Mouse (Mus musculus): Measurements from ENCODE around the gene Ascc2. TPM values are rescaled to one million over a fixed set of nuclear protein-coding genes. Genes with fewer than 3 reads are reported as not detected.

Ascc2 gene
- total RNA-seq, 2 experiments from 2014 or later: 17.0 to 18.3 TPM

DNA sequence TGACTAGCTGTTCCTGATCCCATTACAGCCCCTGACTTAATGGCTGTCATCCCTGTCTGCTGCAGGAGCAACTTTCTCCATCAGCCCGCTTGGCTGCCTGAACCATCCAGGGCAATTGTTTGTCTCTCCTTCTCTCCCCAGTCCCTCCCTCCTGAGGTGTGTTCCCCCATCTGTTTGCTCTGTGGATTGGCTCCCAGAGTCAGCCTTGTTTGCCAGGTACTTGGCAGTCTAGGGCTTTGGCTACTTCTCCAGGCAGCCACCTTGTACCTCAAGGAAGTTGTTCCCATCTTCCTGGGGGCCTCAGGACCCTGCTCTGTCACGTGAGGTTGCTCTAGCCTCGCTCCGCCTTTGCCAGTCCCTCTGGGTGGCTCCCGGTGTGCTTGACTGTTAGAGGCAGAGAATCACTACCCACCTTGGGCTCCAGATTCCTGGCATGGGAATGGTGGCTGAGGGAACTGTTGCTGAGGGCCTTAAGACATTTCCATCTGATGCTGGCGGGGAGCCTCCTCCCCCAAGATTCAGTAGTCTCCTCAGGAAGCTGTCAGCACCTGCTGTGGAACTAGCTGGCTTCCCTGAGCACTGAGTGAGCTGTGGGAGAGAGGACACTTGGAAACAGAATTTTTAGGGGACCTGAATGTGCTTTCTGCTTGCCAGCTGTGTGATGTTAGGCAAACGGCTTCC is 83.5 kb downstream of the Ascc2 start:
- no peak for DNase-seq

DNA sequence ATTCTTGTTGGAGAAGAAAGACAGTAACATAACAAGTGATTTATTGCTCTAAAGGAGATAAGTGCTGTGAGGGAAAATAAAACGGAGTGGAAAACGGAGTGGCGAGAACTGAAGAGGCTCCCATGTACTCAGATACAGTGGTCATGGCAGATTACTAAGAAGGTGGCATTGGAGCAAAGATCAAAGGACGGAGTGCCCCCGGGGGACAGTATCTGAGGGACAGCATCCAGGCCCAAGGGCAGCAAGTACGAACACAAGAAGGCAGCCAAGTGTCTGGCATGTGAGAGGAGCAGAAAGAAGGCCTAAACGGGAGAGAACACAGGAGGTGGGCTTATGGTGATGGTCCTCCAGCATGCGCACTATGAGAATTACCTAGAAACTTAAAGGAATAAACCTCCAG is 84.2 kb downstream of the Ascc2 start:
- no peak for DNase-seq

DNA sequence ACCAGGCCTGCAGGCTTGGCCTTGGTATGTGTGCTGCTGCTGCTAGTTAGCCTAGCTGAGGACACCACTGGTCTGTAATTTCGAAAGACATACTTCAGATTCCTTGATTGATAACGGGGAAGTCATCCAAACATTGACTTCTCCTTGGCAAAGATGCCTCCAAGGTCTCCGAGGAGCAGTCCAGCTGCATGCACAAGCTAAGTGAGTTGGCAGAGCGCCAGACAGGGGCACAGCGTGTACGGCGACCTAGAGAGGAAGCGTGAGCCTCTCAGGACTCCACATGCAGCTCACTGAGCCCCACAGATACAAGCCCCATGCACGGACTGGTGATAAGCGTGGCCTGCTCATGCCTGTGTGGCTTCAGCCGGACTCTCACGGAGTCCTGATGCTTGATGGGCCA is 92.1 kb downstream of the Ascc2 start:
- peak; percentile 53 for DNase-seq

DNA sequence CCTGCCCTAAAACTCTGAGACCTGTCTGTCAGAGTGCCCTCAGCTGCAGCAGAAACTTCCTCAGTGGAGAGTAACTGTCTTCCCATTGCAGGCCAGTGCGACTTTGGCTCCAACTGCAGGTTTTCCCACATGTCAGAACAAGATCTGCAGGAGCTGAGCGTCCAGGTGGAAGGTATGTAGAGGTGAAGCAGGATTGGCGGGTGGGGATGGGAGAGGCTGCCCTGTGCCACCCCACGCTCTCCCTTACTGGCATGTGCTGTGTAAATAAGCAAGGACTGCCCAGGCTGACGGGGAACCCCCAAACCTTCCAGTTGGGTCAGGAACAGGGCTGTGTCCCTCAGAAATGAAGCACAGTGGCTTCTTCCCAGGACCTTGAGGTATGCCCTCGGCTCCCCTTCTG is 92.5 kb downstream of the Ascc2 start:
- no peak for DNase-seq

DNA sequence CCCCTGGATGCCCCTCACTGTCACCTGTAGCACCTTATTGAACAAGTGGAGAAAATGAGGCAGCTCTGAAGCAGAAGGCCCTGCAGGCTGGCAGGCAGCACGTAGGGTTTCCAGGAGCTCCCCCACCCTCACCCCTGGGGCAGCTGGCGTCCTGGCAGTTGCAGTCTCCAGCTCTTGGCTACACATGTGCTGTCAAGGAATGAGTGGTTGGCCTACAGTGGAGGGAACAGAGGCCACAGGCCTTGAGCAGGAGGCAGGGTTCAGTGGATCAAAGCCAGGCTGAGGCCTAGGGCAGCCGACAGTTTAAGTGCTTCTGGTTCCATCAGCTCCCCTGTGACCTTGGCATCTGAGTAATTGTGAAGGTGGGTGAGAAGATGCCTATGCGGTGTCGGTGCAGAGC is 93.4 kb downstream of the Ascc2 start:
- DNase-seq: no peak

DNA sequence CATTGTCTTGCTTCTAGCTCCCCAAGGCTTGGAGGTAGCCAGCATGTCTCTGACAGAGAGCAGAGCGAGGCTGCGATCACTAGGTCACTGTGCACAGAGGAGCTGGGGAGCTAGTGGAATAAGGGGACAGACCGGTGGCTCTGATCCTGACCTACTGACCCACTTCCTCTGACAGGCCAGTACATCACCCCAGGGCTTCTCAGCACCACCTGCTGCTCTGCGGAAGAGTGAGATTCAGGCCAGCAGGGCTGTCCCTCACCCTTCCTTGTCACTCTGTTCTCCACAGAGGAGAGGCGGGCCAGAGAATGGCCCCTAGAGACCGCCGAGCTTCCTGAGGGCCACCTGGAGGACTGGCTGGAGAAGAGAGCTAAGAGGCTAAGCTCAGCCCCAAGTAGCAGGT is 94.2 kb downstream of the Ascc2 start:
- no peak for DNase-seq

DNA sequence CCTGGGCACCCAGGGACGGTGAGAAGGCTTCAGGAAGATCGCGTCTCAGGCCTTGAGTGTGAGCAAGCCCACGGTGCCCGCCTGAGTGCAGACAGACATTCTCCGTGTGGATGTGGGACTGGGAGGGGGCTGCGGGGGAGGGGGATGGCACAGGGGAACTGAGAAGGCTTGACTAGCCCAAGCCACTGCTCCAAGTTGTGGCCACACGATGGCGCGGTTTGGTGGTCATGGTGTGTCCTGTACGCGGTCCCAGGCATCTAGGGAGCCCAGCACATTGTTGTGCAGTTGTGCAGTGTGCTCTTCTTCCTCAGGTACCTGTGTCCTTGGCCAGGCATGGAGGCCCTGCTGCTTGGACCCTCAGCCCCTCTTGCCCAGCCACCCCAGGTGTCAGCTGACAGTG is 96.6 kb downstream of the Ascc2 start:
- DNase-seq: no peak

Other genes with a start within 250 kb of the Ascc2 start
- gene Hormad2, start 196.6 kb upstream of the Ascc2 start, total RNA-seq (2021): under 1 TPM; 0.29 to 0.52 TPM
- gene Mtmr3, start 42.9 kb upstream of the Ascc2 start, total RNA-seq (2021): 10 to 100 TPM; 54.1 to 54.3 TPM
- not detected for gene Gm11032, start 17.7 kb upstream of the Ascc2 start, total RNA-seq (2021)
- gene Uqcr10, start 66.6 kb downstream of the Ascc2 start, total RNA-seq (2021): 1,000 to 10,000 TPM; 1,138 to 1,323 TPM
- gene Zmat5, start 66.9 kb downstream of the Ascc2 start, total RNA-seq (2021): 10 to 100 TPM; 22.1 to 23.4 TPM
- not detected for gene Cabp7, start 109.0 kb downstream of the Ascc2 start, total RNA-seq (2021)
- 100 to 1,000 TPM; 101 to 103 TPM for gene Nf2, start 211.8 kb downstream of the Ascc2 start, total RNA-seq (2021)
- 1 to 10 TPM; 4.4 to 7.0 TPM for gene Nipsnap1, start 236.2 kb downstream of the Ascc2 start, total RNA-seq (2021)

All from heart, postnatal 4 days (tissue).